Mouse (Mus musculus) ES-E14 (cell line): Measurements from ENCODE around the gene Stx6. TPM values are rescaled to one million over a fixed set of nuclear protein-coding genes. Genes with fewer than 3 reads are reported as not detected.
A peak's percentile ranks its signal among the peaks of the same experiment; 100 is the strongest.

Source experiments
- DNase-seq: peaks from one replicate; pipeline ENCODE4 v3.0.0-alpha.2; 2013; ENCODE audit warnings: low read depth, low spot score
- H3K27ac ChIP-seq: 2 replicates; pipeline ENCODE4 v1.5.1; 2012; ENCODE audit warnings: low read depth, mild to moderate bottlenecking, low read length, moderate library complexity, mixed read lengths; ENCODE audit not compliant: poor library complexity, insufficient read depth, severe bottlenecking
- H3K36me3 ChIP-seq: 2 replicates; pipeline ENCODE4 v1.6.1; 2012; ENCODE audit warnings: mild to moderate bottlenecking, low read length, moderate library complexity, mixed read lengths; ENCODE audit not compliant: control insufficient read depth, poor library complexity, insufficient read depth, severe bottlenecking
- H3K4me1 ChIP-seq, 2 experiments: fragments of 150-350 bp in 1 of 2; sonication (generic) in 1 of 2; 2 replicates each; pipeline ENCODE4 v1.6.1; 2012; ENCODE audit warnings: low read length in 2 of 2, mild to moderate bottlenecking in 1 of 2, mixed read lengths in 1 of 2; ENCODE audit not compliant: control insufficient read depth in 2 of 2, insufficient read depth in 2 of 2, poor library complexity in 1 of 2
- H3K4me3 ChIP-seq, 2 experiments: fragments of 150-350 bp in 1 of 2; sonication (generic) in 1 of 2; 2 replicates each; pipeline ENCODE4 v1.5.1; 2012; ENCODE audit warnings: low read length in 2 of 2, low read depth in 1 of 2, mild to moderate bottlenecking in 1 of 2, mixed read lengths in 1 of 2; ENCODE audit not compliant: insufficient read depth in 1 of 2, poor library complexity in 1 of 2, severe bottlenecking in 1 of 2
- H3K9ac ChIP-seq: 2 replicates; pipeline ENCODE4 v1.6.1; 2012; ENCODE audit warnings: low read depth, mild to moderate bottlenecking, low read length, mixed read lengths; ENCODE audit not compliant: poor library complexity, insufficient read depth, severe bottlenecking
- H3K9me3 ChIP-seq: fragments of 150-350 bp; sonication (generic); 2 replicates; pipeline ENCODE4 v1.6.1; 2012; ENCODE audit warnings: low read depth, mild to moderate bottlenecking, low read length; ENCODE audit not compliant: control insufficient read depth, insufficient read depth
- CHD2 ChIP-seq: IDR thresholded peaks from 2 replicates; pipeline ENCODE4 v1.6.1; 2014; ENCODE audit warnings: mild to moderate bottlenecking, low read depth, low read length, inconsistent platforms
- HCFC1 ChIP-seq: IDR thresholded peaks from 2 replicates; pipeline ENCODE4 v1.6.1; 2012; ENCODE audit warnings: low read length, inconsistent platforms, borderline replicate concordance; ENCODE audit not compliant: insufficient read depth
- MAFK ChIP-seq: IDR thresholded peaks from 2 replicates; pipeline ENCODE4 v1.6.1; 2014; ENCODE audit warnings: mild to moderate bottlenecking, low read depth, low read length, inconsistent platforms; ENCODE audit not compliant: insufficient read depth
- ZC3H11A ChIP-seq: IDR thresholded peaks from 2 replicates; pipeline ENCODE4 v1.6.1; 2012; ENCODE audit warnings: low read depth, mild to moderate bottlenecking, inconsistent platforms, low read length, borderline replicate concordance
- ZNF384 ChIP-seq: IDR thresholded peaks from 2 replicates; pipeline ENCODE4 v1.6.1; 2012; ENCODE audit warnings: low read depth, low read length, inconsistent platforms
- in situ Hi-C, 2 experiments: fragments of 600-800 bp; cut with MboI; formaldehyde crosslinking; loops; one replicate each; pipeline ENCODE4 v1.15.1; 2025; ENCODE audit warnings: low sequenced_read_pairs in 2 of 2, inconsistent platforms in 1 of 2; ENCODE audit not compliant: unreplicated experiment in 2 of 2
- total RNA-seq: library from RNA; depleted of rRNA; stranded (reverse); fragments of 300-350 nt; gene quantifications from 2 replicates; pipeline ENCODE4 v1.2.3, GENCODE M21; 2012

Stx6 gene
- total RNA-seq, 1 experiment, result 22.7 TPM

DNA sequence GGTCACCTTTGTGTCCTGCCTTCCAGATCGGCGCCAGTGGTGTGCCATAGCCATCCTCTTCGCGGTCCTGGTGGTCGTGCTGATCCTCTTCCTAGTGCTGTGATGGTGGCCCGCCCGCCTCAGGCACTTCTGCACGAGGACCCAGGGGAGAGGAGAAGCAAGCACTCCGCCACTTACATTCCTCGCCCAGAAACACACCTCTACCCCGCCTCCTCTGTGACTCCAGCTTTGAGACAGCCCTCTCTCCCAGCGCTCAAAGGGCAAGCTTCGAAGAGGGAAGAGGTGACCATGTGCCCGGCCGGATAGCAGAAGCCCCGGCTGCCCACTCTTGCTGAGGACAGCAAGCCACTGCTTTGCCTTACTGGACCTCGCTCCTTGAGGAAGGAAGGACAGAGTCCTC lies 43.4 kb downstream of the Stx6 start:
- no peak for TF ChIP-seq CHD2
- TF ChIP-seq ZC3H11A, result no peak
- TF ChIP-seq MAFK, result no peak
- no peak for TF ChIP-seq HCFC1
- TF ChIP-seq ZNF384, result no peak
- Histone ChIP-seq H3K4me3 (no peak overlapping the region), H3K9ac (no peak overlapping the region), H3K9me3 (no peaks in the 10 kb centered on the region), H3K27ac (no peak overlapping the region), H3K4me1 (peaks cover 0 to 6% of the 10 kb centered on the region in 2 experiments; a peak in 1 of 4 replicates), H3K36me3 (peaks cover 7% of the 10 kb centered on the region; the same call in 1 of the 2 replicates)
- in situ Hi-C loops, result loop anchor here in 1 of 2 experiments (25.0 kb wide), 1 partner anchor 415 kb away; no protein-coding TSS in a partner anchor
- no peak for DNase-seq

GRCm38 (mm10) chr1:155202472-155202871 lies 44.0 kb downstream of the Stx6 start:
- no peak overlapping the region for H3K9ac ChIP-seq
- H3K4me1 ChIP-seq, result peaks cover 0 to 7% of the 10 kb centered on the region in 2 experiments; a peak in 1 of 4 replicates
- no peak overlapping the region for H3K27ac ChIP-seq
- no peak for DNase-seq
- H3K4me3 ChIP-seq, result no peak overlapping the region
- peaks cover 7% of the 10 kb centered on the region; the same call in 1 of the 2 replicates for H3K36me3 ChIP-seq
- TF ChIP-seq CHD2 (no peak), HCFC1 (no peak), MAFK (no peak), ZC3H11A (no peak), ZNF384 (no peak)
- no peaks in the 10 kb centered on the region for H3K9me3 ChIP-seq
- in situ Hi-C loops, result loop anchor here in 1 of 2 experiments (25.0 kb wide), 1 partner anchor 415 kb away; no protein-coding TSS in a partner anchor

- peaks cover 0 to 7% of the 10 kb centered on the region in 2 experiments; a peak in 1 of 4 replicates for H3K4me1 ChIP-seq
- no peak for DNase-seq
- TF ChIP-seq MAFK, result 0 out of 2 replicates have a peak, but pooled peaks have one; percentile 7
- TF ChIP-seq ZC3H11A, result no peak
- H3K9me3 ChIP-seq, result no peaks in the 10 kb centered on the region
- in situ Hi-C loops, result loop anchor here in 1 of 2 experiments (25.0 kb wide), 1 partner anchor 416 kb away; no protein-coding TSS in a partner anchor
- H3K27ac ChIP-seq, result no peak overlapping the region
- peaks cover 7% of the 10 kb centered on the region; the same call in 1 of the 2 replicates for H3K36me3 ChIP-seq
- no peak overlapping the region for H3K4me3 ChIP-seq
- no peak overlapping the region for H3K9ac ChIP-seq
Measured at GRCm38 (mm10) chr1:155203101-155203500, 44.6 kb downstream of the Stx6 start.

DNA sequence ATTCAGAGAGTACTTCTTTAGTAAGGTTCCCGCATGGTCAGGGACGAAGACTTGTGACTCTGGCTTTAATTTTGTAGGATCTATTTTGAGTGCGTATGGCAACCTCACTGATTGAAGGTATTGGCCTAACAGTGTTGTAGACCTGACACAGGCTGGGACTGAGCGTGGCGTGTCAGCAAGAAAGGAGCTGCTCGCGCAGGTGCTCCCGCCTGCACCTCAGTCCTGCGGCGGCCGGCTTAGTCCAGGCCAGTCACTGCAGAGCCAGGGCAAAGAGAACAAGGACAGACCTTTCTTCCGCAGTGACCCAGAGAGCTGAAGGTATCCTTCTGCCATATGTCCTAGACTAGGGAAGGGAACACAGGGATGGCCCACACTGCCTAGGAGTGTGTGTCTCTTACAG lies 45.4 kb downstream of the Stx6 start:
- H3K9me3 ChIP-seq, result no peaks in the 10 kb centered on the region
- no peak overlapping the region for H3K4me3 ChIP-seq
- TF ChIP-seq MAFK, result no peak
- no peak for TF ChIP-seq ZC3H11A
- no peak for TF ChIP-seq CHD2
- TF ChIP-seq HCFC1, result no peak
- no peak for TF ChIP-seq ZNF384
- no peak overlapping the region for H3K27ac ChIP-seq
- in situ Hi-C loops, result loop anchor here in 1 of 2 experiments (25.0 kb wide), 1 partner anchor 417 kb away; no protein-coding TSS in a partner anchor
- H3K4me1 ChIP-seq, result peaks cover 0 to 7% of the 10 kb centered on the region in 2 experiments; a peak in 1 of 4 replicates
- H3K9ac ChIP-seq, result no peak overlapping the region
- H3K36me3 ChIP-seq, result peaks cover 7% of the 10 kb centered on the region; the same call in 1 of the 2 replicates
- DNase-seq, result no peak
